Mouse (Mus musculus) ES-Bruce4 (cell line): ENCODE measurements around the gene Maz. TPM values are rescaled to one million over a fixed set of nuclear protein-coding genes. Genes with fewer than 3 reads are reported as not detected.

ENCODE experiments used
- H3K27ac ChIP-seq: 2 replicates; pipeline ENCODE4 v1.5.1; 2012; ENCODE audit warnings: low read length, inconsistent platforms; ENCODE audit not compliant: insufficient read depth
- H3K27me3 ChIP-seq: 2 replicates; pipeline ENCODE4 v1.6.1; 2012; ENCODE audit warnings: mild to moderate bottlenecking, low read length, inconsistent platforms; ENCODE audit not compliant: control insufficient read depth, poor library complexity, insufficient read depth, severe bottlenecking
- H3K36me3 ChIP-seq: 2 replicates; pipeline ENCODE4 v1.6.1; 2012; ENCODE audit warnings: inconsistent platforms, mild to moderate bottlenecking, low read length, moderate library complexity; ENCODE audit not compliant: control insufficient read depth, poor library complexity, insufficient read depth, severe bottlenecking
- H3K4me1 ChIP-seq: one replicate; pipeline ENCODE4 v1.8.1; 2011; ENCODE audit warnings: low read length; ENCODE audit not compliant: control insufficient read depth, insufficient read depth
- H3K4me3 ChIP-seq: 2 replicates; pipeline ENCODE4 v1.5.1; 2011; ENCODE audit warnings: low read depth, mild to moderate bottlenecking, low read length
- H3K9ac ChIP-seq: 2 replicates; pipeline ENCODE4 v1.6.1; 2012; ENCODE audit warnings: low read depth, mild to moderate bottlenecking, inconsistent platforms; ENCODE audit not compliant: poor library complexity, severe bottlenecking
- H3K9me3 ChIP-seq: replicated peaks from 2 replicates; pipeline ENCODE4 v1.6.1; 2012; ENCODE audit warnings: mild to moderate bottlenecking, low read length, inconsistent platforms; ENCODE audit not compliant: control insufficient read depth, poor library complexity, insufficient read depth, severe bottlenecking
- CTCF ChIP-seq: IDR thresholded peaks from one replicate; pipeline ENCODE4 v1.8.1; 2011; ENCODE audit warnings: low read depth, low read length
- EP300 ChIP-seq: IDR thresholded peaks from 2 replicates; pipeline ENCODE4 v1.6.1; 2011; ENCODE audit warnings: low read depth, low read length; ENCODE audit not compliant: insufficient read depth
- POLR2A ChIP-seq: IDR thresholded peaks from one replicate; pipeline ENCODE4 v1.8.1; 2011; ENCODE audit warnings: low read length; ENCODE audit not compliant: insufficient read depth
- polyA plus RNA-seq: library from polyadenylated mRNA; stranded (reverse); fragments of >200 nt; gene quantifications from 2 replicates; pipeline ENCODE4 v1.2.4, GENCODE M21; 2011; ENCODE audit warnings: low read depth; ENCODE audit not compliant: missing spikeins, insufficient read depth, insufficient read length

The Maz gene
- polyA plus RNA-seq, 1 experiment, result 117 TPM

DNA sequence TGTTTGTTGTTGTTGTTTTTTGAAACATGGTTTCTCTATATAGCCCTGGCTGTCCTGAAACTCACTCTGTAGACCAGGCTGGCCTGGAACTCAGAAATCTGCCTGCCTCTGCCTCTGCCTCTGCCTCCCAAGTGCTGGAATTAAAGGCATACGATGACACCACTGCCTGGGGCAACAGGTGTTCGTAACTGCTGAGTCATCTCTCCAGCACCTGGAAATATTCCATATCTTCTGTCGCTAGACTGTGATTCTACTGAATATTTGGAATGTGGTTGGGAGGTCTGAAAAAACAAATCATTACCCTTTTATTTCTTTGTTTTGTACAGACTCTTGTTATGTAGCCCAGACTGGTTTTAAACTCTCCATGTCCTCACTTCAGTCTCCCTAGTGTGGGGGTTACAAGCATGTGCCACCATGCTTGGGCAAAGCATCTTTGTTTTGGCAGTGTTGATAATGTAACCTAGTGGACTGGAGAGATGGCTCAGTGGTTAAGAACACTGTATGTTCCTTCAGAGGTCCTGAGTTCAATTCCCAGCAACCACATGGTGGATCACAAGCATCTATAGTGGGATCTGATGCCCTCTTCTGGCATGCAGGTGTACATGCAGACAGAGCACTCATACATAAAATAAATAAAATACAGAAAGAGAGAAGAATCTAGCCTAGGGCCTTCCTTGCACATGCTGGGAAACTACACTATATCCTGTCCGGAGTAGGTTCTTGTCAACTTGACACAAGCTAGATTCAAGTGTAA is 22.5 kb downstream of the Maz start:
- H3K4me1 ChIP-seq, result peaks cover 4% of the 10 kb centered on the region
- no peaks in the 10 kb centered on the region for H3K36me3 ChIP-seq
- no peaks in the 10 kb centered on the region for H3K9me3 ChIP-seq
- peak overlapping the region; percentile 74 for H3K27ac ChIP-seq
- no peaks in the 10 kb centered on the region for H3K27me3 ChIP-seq
- 0 out of 2 replicates have a peak, but pooled peaks have one; percentile 39 for TF ChIP-seq EP300
- no peak for TF ChIP-seq POLR2A
- no peak for TF ChIP-seq CTCF
- no peak overlapping the region for H3K4me3 ChIP-seq
- H3K9ac ChIP-seq, result 0 out of 2 replicates have a peak overlapping the region, but pooled peaks have one; percentile 34

DNA sequence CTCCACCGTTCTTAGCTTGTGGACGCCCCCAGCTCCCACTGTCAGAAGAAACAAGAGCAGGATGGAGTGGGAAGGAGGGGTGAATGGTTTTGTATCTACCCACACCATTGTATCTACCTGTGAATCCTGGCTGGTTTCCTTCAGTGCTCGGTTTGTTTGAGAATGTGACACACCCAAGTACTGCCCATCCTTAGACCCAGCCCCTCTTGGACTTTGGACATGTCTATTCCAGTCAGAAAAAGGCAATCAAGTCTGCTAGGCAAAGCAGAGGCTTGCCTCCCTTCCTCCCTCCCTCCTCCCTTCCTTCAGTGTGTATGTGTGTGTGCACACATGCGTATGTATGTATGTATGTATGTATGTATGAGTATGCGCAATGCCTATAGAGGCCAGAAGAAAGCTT is 23.2 kb downstream of the Maz start:
- peak overlapping the region; percentile 34 for H3K9ac ChIP-seq
- H3K27me3 ChIP-seq, result no peaks in the 10 kb centered on the region
- H3K27ac ChIP-seq, result peak overlapping the region; percentile 74
- H3K36me3 ChIP-seq, result no peaks in the 10 kb centered on the region
- H3K4me3 ChIP-seq, result peak overlapping the region; percentile 6; the same call in 1 of the 2 replicates
- H3K9me3 ChIP-seq, result no peaks in the 10 kb centered on the region
- TF ChIP-seq CTCF (no peak), POLR2A (no peak), EP300 (no peak)
- peaks cover 4% of the 10 kb centered on the region for H3K4me1 ChIP-seq

DNA sequence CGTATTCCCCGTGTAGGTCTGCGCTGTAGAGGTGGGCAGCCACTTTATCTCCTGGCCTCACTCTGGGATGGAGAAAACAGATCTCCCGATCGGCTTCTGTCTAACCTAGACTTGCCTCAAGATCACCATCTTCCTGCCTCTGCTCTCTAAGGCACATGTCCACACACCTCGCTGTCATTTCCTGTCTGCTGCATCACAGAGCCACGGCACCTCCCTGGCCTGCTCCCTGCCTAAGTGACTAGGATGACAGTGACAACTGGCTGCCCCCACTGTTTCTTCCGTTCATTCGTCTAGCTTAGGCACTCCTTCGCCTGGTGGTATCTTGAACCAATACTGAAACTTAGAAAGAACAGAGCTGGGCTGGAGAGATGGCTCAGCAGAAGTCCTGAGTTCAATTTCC is 27.3 kb downstream of the Maz start:
- no peak overlapping the region for H3K9ac ChIP-seq
- H3K9me3 ChIP-seq, result no peaks in the 10 kb centered on the region
- TF ChIP-seq POLR2A (no peak), EP300 (no peak), CTCF (no peak)
- no peak overlapping the region for H3K27ac ChIP-seq
- no peak overlapping the region for H3K4me3 ChIP-seq
- no peaks in the 10 kb centered on the region for H3K27me3 ChIP-seq
- peaks cover 1% of the 10 kb centered on the region for H3K4me1 ChIP-seq
- H3K36me3 ChIP-seq, result no peaks in the 10 kb centered on the region

GRCm38 (mm10) chr7:126996449-126996848 is 30.4 kb downstream of the Maz start:
- H3K9me3 ChIP-seq, result no peaks in the 10 kb centered on the region
- no peak for TF ChIP-seq POLR2A
- TF ChIP-seq CTCF, result no peak
- TF ChIP-seq EP300, result no peak
- no peaks in the 10 kb centered on the region for H3K27me3 ChIP-seq
- no peak overlapping the region for H3K27ac ChIP-seq
- no peak overlapping the region for H3K4me3 ChIP-seq
- no peaks in the 10 kb centered on the region for H3K4me1 ChIP-seq
- no peak overlapping the region for H3K9ac ChIP-seq
- H3K36me3 ChIP-seq, result no peaks in the 10 kb centered on the region

- no peak overlapping the region for H3K9ac ChIP-seq
- no peak overlapping the region for H3K27ac ChIP-seq
- H3K27me3 ChIP-seq, result no peaks in the 10 kb centered on the region
- H3K4me1 ChIP-seq, result no peaks in the 10 kb centered on the region
- TF ChIP-seq CTCF (no peak), EP300 (no peak), POLR2A (no peak)
- H3K4me3 ChIP-seq, result no peak overlapping the region
- no peaks in the 10 kb centered on the region for H3K9me3 ChIP-seq
- H3K36me3 ChIP-seq, result no peaks in the 10 kb centered on the region
Observed at GRCm38 (mm10) chr7:126988816-126989215, 38.0 kb downstream of the Maz start.

DNA sequence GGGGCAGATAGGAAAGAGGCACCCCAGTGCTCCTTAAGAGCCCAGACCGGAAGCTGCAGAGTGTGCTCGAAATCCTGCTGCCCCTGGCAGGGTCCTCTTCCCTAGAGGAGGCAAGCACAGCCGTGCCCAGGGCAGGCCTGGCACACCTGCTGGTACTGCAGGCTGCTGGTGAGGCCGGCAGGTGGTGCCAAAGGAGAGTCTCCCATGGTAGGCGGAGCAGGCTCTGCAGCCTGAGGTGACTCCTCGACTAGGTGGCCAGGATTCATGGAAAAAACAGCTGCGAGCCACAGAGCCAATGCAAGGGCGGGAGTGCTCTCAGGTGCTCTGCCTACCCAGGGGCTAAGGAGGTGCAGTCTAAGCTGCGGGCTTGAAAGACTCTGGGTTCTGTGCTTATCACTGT is 40.5 kb downstream of the Maz start:
- no peak overlapping the region for H3K4me3 ChIP-seq
- no peaks in the 10 kb centered on the region for H3K27me3 ChIP-seq
- no peaks in the 10 kb centered on the region for H3K9me3 ChIP-seq
- H3K4me1 ChIP-seq, result no peaks in the 10 kb centered on the region
- no peak overlapping the region for H3K27ac ChIP-seq
- no peaks in the 10 kb centered on the region for H3K36me3 ChIP-seq
- H3K9ac ChIP-seq, result no peak overlapping the region
- TF ChIP-seq EP300 (no peak), POLR2A (no peak), CTCF (peak; percentile 42)
